Mouse (Mus musculus) adrenal gland, adult 18-20 months (tissue): Measurements from ENCODE around the gene Impg2. TPM values are rescaled to one million over a fixed set of nuclear protein-coding genes. Genes with fewer than 3 reads are reported as not detected.

ENCODE experiments used
- DNase-seq, 2 experiments: peaks; one replicate each; pipeline ENCODE4 v3.0.0; 2021 to 2022; ENCODE audit warnings: low spot score in 2 of 2
- total RNA-seq, 2 experiments: library from RNA; stranded (reverse); gene quantifications; 1 replicate in 1 of 2; 2 replicates in 1 of 2; pipeline ENCODE4 v1.2.3; 2021

Gene Impg2
- total RNA-seq, 2 experiments from 2014 or later: 0.16 to 0.43 TPM

DNA sequence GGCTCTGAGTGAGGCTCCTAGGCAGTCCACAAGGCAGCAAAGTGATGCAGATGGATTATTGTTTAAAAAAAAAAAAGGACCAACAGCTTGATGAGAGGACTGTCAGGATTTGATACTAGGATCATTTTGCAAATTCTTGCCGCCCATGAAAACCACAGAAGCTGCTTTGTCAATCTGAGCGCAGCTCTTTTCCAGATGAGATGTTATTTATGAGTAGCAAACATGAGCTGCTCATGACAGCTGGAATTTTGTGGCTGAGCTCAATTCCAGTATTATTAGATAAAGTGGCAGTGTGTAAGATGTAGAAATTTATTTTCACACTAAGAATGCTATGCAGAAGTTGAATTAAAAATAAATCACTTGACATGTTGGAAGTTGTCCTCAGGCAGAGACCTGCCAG, 94.7 kb downstream of the Impg2 start:
- no peak for DNase-seq

DNA sequence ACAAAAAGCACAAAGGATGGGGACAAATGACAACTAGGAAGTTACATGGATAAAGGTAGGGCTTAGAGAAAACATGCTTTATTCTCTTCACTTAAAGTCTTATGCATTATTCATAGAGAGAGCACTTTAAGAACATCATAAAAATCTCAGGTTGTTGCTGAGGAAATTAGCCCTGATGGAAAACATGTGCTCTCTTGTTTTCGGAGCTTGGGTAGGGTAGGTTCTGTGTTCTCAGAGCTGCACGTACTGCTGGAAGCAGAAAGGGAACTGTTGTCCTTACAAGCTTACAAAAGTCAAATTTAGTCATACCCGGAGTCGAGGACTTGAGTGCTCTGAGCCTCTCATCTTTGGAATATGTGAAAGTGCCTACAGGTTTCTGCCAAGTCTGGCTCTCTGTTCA, 98.9 kb downstream of the Impg2 start:
- DNase-seq: no peak

DNA sequence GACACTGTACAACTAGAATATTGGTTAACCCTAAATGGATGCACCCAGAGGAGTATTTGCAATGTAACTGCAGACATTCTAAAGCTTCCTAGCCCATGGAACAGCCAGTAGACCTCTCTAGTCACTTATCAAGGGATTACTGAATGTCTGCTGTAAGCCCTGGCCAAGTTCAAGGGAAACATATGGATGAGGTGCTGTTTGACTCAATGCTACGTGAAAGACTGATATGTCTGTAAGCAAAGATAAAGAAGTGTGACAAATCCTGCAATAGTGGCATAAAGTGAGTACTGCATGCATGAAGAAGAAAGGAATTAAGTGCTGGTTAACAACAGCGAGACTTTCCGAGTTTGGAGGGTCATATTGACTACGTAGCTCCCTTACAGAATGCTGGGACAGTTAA, 100.1 kb downstream of the Impg2 start:
- no peak for DNase-seq

DNA sequence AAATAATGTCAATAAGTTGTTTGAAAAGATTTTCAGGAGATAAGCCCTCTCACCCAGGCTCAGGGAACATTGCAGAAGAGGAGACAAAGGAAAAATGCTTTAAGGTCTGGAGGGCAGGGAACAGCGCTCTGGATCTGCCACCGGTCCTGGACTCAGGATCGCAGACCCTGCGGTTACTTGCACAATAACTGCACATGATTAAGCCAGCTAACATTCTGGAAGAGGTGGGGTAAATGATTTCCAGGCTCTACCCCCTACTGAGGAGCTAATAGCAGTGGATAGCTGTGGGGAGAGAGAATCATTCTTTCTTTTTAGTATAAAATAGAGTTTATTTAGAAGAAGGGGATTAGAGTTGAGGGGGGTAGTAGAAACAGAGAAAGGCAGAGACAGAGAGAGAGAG, 103.5 kb downstream of the Impg2 start:
- no peak for DNase-seq

DNA sequence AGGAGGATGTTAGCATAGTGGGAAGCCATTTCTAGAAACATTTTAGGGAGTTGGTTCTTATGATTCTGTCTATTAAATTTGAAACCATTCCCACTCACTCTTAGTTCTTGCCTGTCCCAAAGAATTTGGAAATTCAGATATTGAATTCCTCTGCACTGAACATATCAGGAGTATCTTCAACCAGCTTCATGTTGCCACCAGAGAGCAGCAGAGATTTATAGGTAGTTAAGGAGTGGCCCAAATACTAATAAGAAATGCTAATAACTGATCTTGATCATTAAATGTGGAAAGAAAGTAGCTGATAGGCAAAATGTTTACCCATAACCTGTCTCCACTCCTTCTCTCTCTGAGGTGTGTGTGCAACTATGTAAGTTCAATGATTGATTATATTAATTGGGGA, 107.2 kb downstream of the Impg2 start:
- no peak for DNase-seq

Other genes starting within 250 kb of the Impg2 start
- gene Rpl24, start 238.0 kb upstream of the Impg2 start, total RNA-seq: 100 to 1,000 TPM; 715 to 723 TPM
- 10 to 100 TPM; 20.9 to 25.2 TPM for gene Zbtb11, start 230.4 kb upstream of the Impg2 start, total RNA-seq
- 100 to 1,000 TPM; 110 to 123 TPM for gene Pcnp, start 174.6 kb upstream of the Impg2 start, total RNA-seq
- gene Trmt10c, start 166.5 kb upstream of the Impg2 start, total RNA-seq: 10 to 100 TPM; 23.9 to 24.0 TPM
- gene Senp7, start 156.0 kb upstream of the Impg2 start, total RNA-seq: 10 to 100 TPM; 12.7 to 17.5 TPM